Mouse (Mus musculus) mouse trophoblast stem cell (cell line): ENCODE data around the gene Bik.

Experiments
- in situ Hi-C, 2 experiments: fragments of 300-500 bp; cut with MseI, MboI; formaldehyde crosslinking; loops; 2 replicates in 1 of 2; 3 replicates in 1 of 2; pipeline ENCODE4 v1.15.1; 2025

The Bik gene

GRCm38 (mm10) chr15:83583419-83584156, 56.9 kb downstream of the Bik start:
- in situ Hi-C loops, result no loop called here

- in situ Hi-C loops, result no loop called here
Measured at GRCm38 (mm10) chr15:83584741-83585220, 58.1 kb downstream of the Bik start.

GRCm38 (mm10) chr15:83590841-83591240, 64.2 kb downstream of the Bik start:
- in situ Hi-C loops, result no loop called here

GRCm38 (mm10) chr15:83591758-83592157, 65.1 kb downstream of the Bik start:
- in situ Hi-C loops, result no loop called here

GRCm38 (mm10) chr15:83592260-83593188, 65.9 kb downstream of the Bik start:
- in situ Hi-C loops, result no loop called here

GRCm38 (mm10) chr15:83593189-83593585, 66.5 kb downstream of the Bik start:
- in situ Hi-C loops, result no loop called here

- in situ Hi-C loops, result no loop called here
Measured at GRCm38 (mm10) chr15:83593702-83594512, 67.2 kb downstream of the Bik start.
